Mouse (Mus musculus) cerebellum, adult 18-20 months (tissue): ENCODE measurements around the gene Gm42715.

Source experiments
- DNase-seq, 2 experiments: peaks; one replicate each; pipeline ENCODE4 v3.0.0; 2021

Gene Gm42715

GRCm38 (mm10) chr7:127587196-127587595 is 67.8 kb downstream of the Gm42715 start:
- no peak for DNase-seq

GRCm38 (mm10) chr7:127588011-127588871 is 68.9 kb downstream of the Gm42715 start, which contains the start of the genes Ccdc189 and Rnf40:
Gene Ccdc189, minus strand, starts transcription at chr7:127588595.
Gene Rnf40, plus strand, starts transcription at chr7:127588767.
- DNase-seq: peak; percentile 87 to 93

- no peak for DNase-seq
These were observed 69.5 kb downstream of the Gm42715 start for GRCm38 (mm10) chr7:127588901-127589300.

GRCm38 (mm10) chr7:127589637-127590036 is 70.3 kb downstream of the Gm42715 start:
- no peak for DNase-seq

GRCm38 (mm10) chr7:127591108-127591507 is 71.7 kb downstream of the Gm42715 start:
- DNase-seq: no peak

- DNase-seq: no peak
These were observed 73.2 kb downstream of the Gm42715 start for GRCm38 (mm10) chr7:127592575-127592974.

GRCm38 (mm10) chr7:127596747-127597146 is 77.4 kb downstream of the Gm42715 start:
- no peak for DNase-seq

- no peak for DNase-seq
These were observed 81.2 kb downstream of the Gm42715 start for GRCm38 (mm10) chr7:127600612-127601011.

- DNase-seq: no peak
These were observed 82.4 kb downstream of the Gm42715 start for GRCm38 (mm10) chr7:127601735-127602134.

GRCm38 (mm10) chr7:127602903-127603302 is 83.5 kb downstream of the Gm42715 start:
- DNase-seq: no peak

GRCm38 (mm10) chr7:127604256-127604655 is 84.9 kb downstream of the Gm42715 start:
- no peak for DNase-seq

- DNase-seq: no peak
These were observed 87.8 kb downstream of the Gm42715 start for GRCm38 (mm10) chr7:127607150-127607549.

GRCm38 (mm10) chr7:127611011-127611410 is 91.6 kb downstream of the Gm42715 start:
- DNase-seq: no peak

GRCm38 (mm10) chr7:127611561-127611960 is 92.2 kb downstream of the Gm42715 start:
- no peak for DNase-seq

- no peak for DNase-seq
These were observed 94.1 kb downstream of the Gm42715 start for GRCm38 (mm10) chr7:127613501-127613900.

GRCm38 (mm10) chr7:127614091-127614490 is 94.7 kb downstream of the Gm42715 start:
- no peak for DNase-seq

- DNase-seq: peak in 1 of 2 experiments; percentile 32
These were observed 95.1 kb downstream of the Gm42715 start for GRCm38 (mm10) chr7:127614511-127614890.

GRCm38 (mm10) chr7:127614891-127615843 is 95.8 kb downstream of the Gm42715 start, which contains the start of gene Zfp629:
Gene Zfp629, minus strand, starts transcription at chr7:127615797.
- peak; percentile 63 to 75 for DNase-seq

- DNase-seq: no peak
These were observed 97.0 kb downstream of the Gm42715 start for GRCm38 (mm10) chr7:127616336-127616735.
